Mouse (Mus musculus) spleen, adult 18-20 months (tissue): ENCODE data around the gene Cmc1.

ENCODE experiments used
- DNase-seq, 2 experiments: peaks; one replicate each; pipeline ENCODE4 v3.0.0; 2022; ENCODE audit warnings: mixed read lengths in 2 of 2

Cmc1 gene

GRCm38 (mm10) chr9:118029490-118029889 lies 120.5 kb downstream of the Cmc1 start:
- no peak for DNase-seq

GRCm38 (mm10) chr9:118024966-118025365 lies 125.0 kb downstream of the Cmc1 start:
- DNase-seq, result no peak
